Mouse (Mus musculus): ENCODE results near the gene Klb.

Gene Klb

DNA sequence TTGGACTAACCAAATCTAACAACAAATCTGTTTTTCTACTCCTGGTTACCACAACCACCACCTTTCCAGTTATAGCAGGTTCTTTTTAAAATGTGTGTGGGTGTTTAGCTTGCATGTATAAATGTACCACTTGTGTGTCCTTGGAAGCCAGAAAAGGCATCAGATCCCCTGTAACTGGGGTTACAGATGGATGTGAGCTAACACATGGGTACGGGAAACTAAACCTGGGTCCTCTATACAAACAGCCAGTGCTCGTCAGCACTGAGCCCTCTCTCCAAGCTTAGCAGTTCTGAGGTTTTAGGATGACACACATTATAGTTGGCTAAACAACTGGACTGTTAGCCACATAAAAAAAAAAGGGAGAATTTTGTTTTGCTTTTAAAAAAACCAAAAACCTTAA lies 37.6 kb downstream of the Klb start:
- DNase-seq = no peak

DNA sequence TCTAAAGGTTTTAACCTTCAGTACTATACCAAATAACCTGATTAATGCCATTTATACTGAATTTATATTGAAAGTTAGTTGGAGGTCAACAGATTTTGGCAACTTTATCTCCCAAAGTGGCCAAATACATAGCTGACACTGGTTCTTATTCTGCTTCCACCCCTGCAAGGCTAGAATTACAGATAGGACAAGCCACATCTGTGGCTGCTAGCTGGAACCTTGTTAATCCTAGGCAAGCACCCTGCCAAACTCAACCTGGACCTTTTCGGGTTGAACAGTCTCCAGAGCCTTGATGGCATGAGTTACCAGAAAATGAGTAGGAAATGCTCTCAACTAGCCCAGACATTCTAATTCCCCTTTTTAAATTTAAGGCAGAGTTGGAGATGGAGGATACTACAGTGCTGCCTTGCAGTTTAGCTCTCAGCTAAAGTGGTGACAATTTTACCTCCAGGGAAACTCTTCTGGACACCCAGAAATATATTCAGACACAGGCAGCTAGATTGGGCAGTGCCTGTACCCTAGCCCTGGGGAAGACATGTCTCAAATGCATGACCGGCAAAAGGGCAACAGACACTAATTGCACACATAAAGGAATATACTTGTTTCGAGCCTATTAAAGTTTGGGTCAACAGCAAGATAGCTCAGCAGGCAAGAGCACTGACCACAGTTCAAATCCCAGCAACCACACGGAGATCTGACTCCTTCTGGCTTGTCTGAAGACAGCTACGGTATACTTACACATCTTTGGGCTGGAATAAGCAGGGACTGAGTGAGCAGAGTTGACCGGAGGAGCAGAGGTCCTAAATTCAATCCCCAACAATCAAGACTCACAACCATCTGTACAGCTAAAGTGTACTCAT lies 39.1 kb downstream of the Klb start:
- no peak for DNase-seq

DNA sequence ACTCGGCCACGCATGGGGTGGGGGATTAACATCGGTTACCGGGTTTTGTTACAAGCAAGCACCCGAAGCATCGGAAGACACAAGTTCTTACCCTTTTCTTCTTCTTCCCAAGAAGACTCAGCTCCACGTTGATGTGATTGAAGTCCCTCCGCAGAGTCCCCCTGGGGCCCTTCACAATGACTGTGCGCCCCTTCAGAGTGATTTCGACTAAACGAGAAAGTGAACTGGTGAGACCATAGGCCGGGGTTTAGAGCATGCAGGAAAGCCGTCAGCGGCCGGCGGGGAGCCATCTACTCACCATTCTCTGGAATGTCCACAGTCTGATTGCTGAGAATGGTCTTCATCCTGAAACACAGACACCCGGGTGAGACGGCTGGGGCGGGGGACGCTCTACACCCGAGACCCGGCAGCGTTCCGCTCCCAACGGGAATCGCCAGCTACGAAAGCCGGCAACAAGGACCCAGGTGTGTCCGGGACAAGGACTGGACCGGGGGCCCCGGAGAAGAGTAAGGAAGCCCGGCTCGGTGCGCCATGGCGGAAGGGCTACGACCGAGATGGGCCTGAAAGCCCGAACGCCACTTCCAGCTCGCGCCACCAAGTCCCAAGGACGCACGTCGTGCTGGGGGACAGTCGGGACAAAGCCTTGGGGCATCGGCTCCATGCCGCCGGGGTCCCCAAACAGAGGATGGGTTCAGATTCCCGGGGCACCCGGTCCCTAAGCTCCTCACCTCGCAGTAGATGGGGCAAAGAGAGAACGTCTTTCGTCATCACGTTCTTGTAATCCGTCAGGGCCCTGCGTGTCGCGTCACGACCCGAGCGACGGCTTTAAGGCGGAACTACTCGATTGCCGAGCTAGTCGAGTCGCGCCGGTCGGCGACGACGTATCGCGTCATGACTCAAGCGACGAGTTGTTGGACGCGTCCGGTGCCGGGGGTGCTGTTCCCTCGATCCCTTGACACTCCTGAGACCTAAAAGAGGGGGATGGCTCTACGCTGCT lies 42.8 kb downstream of the Klb start, which contains the start of the genes Rpl9 and Lias:
TSS of gene Rpl9 (minus strand) at position 797 of the 997 bp plus-strand sequence.
TSS of gene Lias (plus strand) at position 850 of the 997 bp plus-strand sequence.
- DNase-seq = peak; percentile 98 to 99

DNA sequence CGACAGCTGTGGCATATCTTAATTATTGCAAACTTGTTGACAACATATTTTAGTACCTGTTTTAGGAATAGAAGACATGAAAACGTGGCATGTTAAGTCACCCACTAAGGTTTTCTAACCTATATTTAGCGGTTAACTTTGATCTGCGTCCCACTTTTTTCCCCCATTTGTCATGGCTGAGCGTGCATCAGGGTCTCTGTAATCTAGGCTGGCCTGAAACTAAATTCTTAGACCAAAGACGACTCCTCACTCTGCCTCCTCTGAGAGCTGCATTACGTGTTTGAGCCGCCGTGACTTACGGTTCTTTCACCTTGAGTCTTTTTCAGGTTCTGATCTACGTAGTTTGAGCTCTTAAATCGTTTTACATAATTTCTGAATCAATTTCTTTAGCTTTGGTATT lies 43.6 kb downstream of the Klb start:
- DNase-seq = no peak

DNA sequence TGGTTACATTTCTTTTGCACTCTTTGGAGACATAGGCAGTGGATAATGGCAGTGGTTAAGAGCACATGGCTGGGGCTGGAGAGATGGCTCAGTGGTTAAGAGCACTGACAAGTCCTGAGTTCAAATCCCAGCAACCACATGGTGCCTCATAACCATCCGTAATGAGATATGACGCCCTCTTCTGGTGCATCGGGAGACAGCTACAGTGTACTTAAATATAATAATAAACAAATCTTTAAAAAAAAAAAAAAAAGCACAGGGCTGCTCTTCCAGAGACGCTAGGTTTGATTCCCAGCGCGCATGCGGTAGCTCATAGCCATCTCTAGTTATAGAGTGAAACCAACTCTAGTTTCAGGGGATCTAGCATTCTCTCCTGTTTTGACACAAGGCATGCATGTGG lies 46.3 kb downstream of the Klb start:
- no peak for DNase-seq

DNA sequence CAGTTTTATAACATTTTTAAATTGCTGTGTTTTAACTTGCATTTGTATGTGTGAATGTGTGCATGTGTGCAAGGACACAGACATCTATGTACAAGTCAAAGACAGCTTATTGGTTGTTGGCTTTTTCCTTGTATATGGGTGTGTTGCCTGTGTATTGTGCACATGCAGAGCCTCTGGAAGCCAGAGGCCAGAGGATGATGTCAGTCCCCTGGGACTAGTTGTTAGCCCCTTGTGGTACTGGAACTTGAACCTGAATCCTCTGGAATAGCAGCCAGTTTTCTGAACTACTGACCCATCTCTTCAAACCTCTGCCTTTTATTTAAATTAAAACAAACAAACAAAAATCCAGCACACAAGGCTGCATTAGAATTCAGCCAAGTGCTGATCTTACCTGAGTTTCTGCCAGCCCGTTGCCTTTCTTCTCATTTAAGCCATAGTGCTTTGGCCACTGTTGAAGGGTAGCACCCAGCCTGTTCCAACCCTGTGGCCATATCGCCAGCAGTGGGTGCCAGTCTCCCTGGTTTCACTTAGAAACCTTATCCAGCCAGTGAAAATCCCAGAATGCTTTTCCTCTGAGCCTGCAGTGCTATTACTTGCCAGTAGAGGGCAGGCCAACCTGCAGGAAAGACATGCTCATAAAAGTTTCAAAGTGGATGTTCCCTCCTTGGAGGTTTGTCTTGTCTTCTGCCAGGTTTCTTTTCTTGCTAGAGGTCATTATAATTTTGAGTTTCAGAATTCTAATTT lies 53.3 kb downstream of the Klb start:
- DNase-seq = peak; percentile 84 to 88

DNA sequence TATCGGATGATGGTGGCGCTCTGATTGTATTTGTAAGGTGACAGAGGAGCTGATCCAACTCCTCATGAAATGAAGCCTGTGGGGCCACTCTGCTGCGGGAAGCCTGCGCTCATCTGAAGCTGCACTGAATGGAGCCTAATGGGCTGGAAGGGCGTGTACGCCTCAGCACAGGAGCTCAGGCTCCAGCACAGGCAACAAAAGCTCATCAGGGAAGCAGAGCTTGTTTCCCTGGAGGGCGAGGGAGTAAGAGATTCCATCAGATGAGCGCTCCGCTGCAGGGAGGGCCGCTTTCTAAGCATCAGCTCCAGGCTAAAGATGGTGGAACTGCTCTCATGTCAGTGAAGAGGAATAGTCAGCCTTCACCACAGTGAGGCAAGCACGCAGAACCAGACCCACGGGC lies 59.9 kb downstream of the Klb start:
- no peak for DNase-seq

DNA sequence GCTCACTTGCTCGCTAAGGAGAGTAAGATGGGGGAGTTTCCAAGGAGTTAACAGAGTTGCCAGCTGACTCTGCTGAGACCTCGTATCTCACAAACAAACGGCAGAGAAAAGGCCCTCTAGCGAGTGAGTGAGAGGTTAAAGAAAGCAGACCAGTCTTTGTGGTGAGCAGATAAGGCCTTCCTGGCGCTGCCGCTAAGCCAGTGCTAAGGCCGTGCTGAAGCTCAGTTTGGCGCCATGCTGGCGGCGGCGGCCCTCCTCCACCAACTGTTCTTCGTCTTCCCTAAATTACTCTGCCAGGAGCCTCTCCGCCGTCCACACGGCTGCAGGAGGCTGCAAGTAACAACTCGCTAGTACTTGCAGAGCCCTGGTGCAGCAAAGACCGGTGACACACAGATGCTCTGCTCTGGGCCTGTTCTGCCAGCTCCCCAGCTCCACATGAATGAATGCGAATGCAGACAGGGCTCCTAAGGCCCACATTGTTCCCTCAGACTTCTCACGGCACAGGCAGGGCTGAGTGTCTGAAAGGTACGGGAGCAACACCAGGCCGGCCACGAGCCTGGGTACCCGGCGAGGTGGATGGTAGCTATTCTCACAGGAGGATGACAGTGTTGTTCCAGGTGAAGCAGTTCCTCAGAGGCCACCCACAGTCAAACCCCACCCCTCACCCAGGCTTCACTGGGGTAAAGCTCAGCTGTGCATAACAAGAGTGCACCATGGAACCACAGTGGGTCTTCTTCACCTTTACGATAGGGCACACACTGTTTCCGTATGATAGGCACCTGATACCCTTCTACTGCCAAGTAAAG lies 67.7 kb downstream of the Klb start:
- peak in 1 of 2 experiments; percentile 13 for DNase-seq

DNA sequence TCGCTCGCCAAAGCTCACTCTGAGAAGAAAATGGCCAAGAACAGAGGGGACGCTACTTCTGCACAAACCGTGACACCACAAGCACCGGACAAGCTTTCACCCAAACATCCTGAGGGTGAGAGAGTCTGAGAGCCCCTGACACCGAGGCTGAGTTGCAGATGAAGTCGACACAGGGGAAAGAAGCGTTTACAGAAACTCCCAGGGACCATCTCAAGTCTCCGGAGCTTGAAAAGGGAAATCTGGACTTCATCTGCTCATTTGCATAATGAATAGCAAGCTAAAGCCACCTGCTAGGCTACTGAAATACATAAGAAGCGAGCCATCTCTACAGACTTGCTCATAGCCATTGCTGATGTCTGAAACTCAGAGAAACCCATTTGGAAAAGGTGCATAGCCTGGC lies 71.0 kb downstream of the Klb start:
- no peak for DNase-seq

DNA sequence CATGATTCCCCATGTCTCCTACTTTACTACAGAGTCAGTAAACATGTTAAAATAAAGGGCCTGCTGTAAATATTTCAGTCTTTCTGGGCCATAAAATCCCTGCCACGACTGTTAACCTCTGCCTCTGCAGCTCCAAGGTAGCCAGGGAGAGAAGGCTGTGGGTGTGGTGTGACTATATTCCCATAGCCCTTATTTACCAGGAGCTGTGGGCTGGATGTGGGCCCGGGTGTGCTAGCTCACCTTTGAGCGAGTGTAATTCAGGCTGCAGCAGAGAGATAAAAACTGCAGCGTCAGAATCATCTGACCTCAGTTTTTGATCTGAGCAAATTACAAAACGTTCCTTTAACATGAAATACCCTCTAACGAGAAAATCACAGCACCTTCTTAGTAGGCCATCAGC lies 72.7 kb downstream of the Klb start:
- peak in 1 of 2 experiments; percentile 49 for DNase-seq

DNA sequence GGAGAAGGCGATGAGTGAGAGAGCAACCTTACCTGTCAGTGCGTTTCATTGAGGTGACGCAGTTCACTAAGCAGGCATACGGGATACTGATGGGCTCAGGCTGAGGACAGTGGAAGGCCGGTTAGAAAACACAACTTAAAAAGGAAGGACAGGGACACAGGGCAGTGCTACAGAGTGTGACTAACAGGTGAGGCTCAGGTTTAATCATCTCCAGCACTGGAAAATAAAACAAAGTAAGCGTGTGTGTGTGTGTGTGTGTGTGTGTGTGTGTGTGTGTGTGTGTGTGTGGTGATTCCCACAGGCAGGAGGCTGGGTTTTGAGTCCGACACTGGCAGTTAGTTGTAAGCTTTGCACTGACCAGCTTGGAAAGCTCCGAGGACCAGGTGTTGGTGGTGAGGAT lies 74.7 kb downstream of the Klb start:
- DNase-seq = peak; percentile 19 to 47

DNA sequence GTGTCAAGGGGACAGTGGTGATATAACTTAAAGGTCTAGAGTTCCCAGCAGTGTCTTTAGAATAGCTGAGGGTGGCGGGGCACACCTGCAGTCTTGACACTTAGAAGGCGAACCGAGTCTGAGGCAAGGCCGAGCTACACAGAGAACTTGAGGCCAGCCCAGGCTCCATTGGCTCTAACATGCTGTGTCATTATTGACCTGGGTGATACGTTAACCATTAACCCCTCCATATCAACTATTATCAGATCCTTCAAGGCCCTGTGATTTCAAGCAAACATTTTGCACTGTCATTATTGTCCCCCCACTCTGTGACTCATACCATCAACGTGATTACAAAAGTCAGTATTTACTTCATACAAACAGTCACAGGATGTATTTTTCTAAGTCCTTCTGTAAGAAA lies 76.1 kb downstream of the Klb start:
- DNase-seq = peak; percentile 45 to 71

DNA sequence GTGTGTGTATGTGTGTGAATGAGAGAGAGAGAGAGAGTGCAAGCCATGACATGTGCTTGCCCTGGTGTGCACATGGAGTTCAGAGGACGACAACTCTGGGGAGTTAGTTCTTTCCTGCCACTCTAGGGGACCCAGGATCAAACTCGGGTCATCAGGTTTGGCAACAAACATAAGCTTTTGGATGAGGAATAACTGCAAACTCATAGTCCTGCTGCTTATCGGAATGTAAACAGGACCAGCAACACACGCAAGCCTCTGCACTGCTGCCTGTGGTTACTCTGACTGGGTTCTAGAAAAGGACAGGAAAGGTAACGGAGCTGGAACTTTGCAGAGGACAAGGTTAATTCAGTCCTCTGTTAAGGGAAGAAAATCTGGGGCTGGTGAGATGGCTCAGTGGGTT lies 77.1 kb downstream of the Klb start:
- no peak for DNase-seq

DNA sequence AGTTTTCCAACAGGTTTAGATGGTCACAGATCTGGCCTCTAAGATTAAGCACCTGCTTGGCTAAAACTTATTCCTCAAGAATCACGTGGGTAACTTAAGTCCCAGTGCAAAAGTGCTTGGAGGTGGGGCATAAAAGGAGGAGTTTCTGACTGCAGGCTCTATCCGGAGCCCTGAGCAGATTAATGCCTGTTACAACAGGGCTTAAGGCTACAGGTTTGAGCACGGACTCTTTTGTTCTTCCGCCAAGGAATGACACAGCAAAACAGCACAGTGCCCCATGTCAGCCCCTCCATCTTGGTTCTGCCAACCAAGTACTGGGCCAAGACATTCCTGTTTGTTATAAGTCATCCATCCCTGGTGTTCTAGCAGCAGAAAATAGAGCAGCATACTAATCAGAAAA lies 80.2 kb downstream of the Klb start:
- DNase-seq = peak; percentile 29 to 56

DNA sequence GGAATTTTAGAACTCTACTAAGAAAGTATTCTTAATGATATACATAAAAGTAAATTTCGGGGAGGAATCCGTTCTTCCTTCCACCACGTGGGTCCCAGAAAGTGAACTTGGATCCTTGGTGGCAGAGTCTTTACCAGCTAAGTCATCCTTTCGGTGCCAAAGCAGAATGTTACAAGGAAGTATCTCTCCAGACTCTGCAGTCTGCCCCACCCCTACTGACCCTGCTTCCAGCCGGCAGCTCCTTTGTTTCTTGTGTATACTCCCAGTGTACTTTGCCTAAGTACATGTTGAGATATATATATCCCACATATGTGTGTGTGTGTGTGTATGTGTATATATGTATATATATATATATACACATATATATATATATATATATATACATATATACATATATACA lies 81.3 kb downstream of the Klb start:
- no peak for DNase-seq

All from kidney, postnatal 25 days (tissue).